Mouse (Mus musculus) urinary bladder, adult 18-20 months (tissue): ENCODE measurements around the gene Soat1.
"Not testable (repeated sequence)": the region's sequence is repeated elsewhere in the genome, so short reads cannot be mapped to it uniquely, and the experiment has no call there.

Experiments used
- DNase-seq, 2 experiments: peaks; one replicate each; pipeline ENCODE4 v3.0.0; 2022; ENCODE audit warnings: low spot score in 2 of 2, mixed read lengths in 2 of 2

Soat1 gene

GRCm38 (mm10) chr1:156425746-156426145 is 48.4 kb downstream of the Soat1 start:
- no peak for DNase-seq

GRCm38 (mm10) chr1:156424054-156424453 is 50.1 kb downstream of the Soat1 start:
- no peak for DNase-seq

- DNase-seq: no peak
Measured at GRCm38 (mm10) chr1:156423493-156423892, 50.6 kb downstream of the Soat1 start.

- DNase-seq: no peak
Measured at GRCm38 (mm10) chr1:156422856-156423255, 51.3 kb downstream of the Soat1 start.

- peak; percentile 62 to 81 for DNase-seq
Measured at GRCm38 (mm10) chr1:156420671-156421297, 53.3 kb downstream of the Soat1 start, which contains the start of gene Axdnd1. Gene Axdnd1, minus strand, starts transcription at chr1:156421159.

- peak in 1 of 2 experiments; percentile 5 for DNase-seq
Measured at GRCm38 (mm10) chr1:156418170-156418569, 56.0 kb downstream of the Soat1 start.

GRCm38 (mm10) chr1:156408521-156408920 is 65.6 kb downstream of the Soat1 start:
- DNase-seq: no peak

- DNase-seq: no peak
Measured at GRCm38 (mm10) chr1:156408004-156408403, 66.1 kb downstream of the Soat1 start.

- no peak for DNase-seq
Measured at GRCm38 (mm10) chr1:156403251-156403650, 70.9 kb downstream of the Soat1 start.

GRCm38 (mm10) chr1:156402491-156402890 is 71.6 kb downstream of the Soat1 start:
- no peak for DNase-seq

- not testable (repeated sequence) for DNase-seq
Measured at GRCm38 (mm10) chr1:156400159-156400558, 74.0 kb downstream of the Soat1 start.

- no peak for DNase-seq
Measured at GRCm38 (mm10) chr1:156393148-156393547, 81.0 kb downstream of the Soat1 start.

GRCm38 (mm10) chr1:156386880-156387279 is 87.3 kb downstream of the Soat1 start:
- DNase-seq: no peak

GRCm38 (mm10) chr1:156386232-156386631 is 87.9 kb downstream of the Soat1 start:
- DNase-seq: no peak

GRCm38 (mm10) chr1:156381217-156381616 is 92.9 kb downstream of the Soat1 start:
- DNase-seq: no peak
